Mouse (Mus musculus): Measurements from ENCODE around the gene Zfp174.

The Zfp174 gene

DNA sequence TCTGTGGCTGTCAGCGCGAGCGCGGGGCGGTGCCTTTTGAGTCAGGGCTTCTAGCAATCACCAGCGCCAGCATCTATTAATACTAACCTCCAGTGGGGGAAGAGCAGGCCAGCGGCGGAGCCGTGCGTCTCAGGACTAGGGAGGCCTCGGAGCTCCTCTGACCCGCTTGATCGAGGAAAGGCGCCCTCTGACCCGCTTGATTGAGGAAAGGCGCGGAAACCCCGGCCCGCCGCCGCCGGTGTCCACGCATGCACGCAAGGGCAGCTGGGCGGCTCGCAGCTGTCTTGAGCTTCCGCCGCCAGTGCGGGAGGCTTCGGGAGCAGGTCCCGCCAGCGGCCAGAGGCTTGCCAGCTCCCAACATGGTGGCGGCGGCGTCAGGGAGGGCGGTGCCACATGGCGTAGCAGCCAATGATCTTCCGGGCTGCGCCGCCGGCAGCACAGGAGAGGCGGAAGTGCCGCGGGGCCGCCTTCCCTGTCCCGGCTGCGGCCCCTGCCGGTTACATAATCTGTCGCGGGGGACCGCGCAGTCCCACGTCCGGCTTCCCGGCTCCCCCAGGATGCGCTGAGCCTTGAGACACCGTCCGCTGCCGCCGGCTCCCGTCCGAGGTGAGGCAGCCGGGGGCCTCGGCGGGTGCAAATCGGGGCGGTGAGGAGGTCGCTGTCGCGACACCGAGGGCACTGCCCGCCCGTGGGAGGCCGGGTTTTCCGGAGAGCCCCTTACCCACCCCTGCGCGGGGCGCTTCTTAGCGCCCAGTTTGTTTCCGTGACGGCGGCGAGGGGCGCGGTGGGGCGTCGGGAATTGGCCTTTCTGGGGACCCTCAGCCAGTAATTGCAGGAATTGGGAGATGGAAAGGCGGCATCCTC lies 37.4 kb downstream of the Zfp174 start, which contains the start of the genes Zfp597 and Gm20695:
Zfp597 (minus strand) TSS at position 361 of the 864 bp plus-strand sequence.
Gm20695 (plus strand) TSS at position 448 of the 864 bp plus-strand sequence.
- DNase-seq: peak; percentile 95

DNA sequence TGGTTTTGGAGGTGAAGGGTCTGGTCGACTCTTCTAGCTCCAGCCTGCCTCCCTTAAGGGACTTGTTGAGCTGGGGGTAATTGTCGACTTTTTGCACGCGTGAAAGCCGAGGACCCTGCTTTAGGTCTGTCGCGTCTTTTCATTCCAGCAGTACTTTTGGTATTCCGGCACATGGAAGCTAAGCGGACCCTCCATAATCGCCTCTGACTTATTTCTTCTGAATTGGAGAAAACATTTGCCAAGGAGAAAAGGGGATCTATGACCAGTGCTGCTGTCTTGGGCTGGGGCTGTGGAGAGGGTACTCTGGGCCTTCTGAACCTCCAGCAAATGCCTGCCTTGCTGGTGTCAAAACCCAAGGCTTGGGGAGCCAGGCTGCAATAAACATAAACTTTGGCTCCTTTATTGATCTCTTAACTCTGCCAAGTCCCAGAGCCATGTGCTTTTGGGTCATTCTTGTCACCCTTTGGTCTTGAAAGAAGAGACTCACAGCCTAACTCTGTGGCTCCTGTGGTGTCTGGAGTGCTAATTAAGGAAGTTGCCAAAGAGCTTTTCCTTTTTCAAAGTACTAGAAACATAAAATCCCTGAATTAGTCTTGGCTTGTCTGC lies 38.1 kb downstream of the Zfp174 start:
- no peak for DNase-seq

DNA sequence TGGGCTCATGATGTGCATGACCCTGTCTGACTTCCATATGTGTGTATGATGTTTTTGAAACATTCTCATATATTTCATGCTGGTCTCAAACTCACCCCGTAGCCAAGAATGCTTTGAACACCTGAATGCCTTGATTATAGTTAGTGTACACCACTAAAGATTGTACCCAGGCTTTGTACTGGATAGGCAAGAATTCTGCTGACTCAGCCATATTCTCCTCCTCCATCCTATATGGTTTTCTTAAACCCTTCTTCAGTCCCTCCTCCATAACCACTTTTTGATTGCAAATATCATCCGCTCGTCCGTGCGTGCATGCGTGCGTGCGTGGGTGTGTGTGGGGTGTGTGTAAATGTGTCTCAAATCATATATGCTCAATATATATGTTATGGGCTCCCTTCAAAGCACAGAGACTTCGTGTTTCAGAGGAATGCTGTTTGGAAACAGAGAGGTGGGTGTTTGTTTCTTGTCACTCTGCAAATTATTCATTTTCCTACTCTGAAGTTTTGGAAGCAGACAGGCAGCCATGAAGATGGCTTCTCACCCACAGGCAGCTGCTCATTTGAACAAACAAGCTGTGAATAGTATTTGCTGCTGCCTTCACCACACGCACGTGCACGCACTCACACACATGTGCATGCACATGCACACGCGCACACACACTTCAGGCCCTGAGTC lies 44.7 kb downstream of the Zfp174 start:
- peak; percentile 47 for DNase-seq

DNA sequence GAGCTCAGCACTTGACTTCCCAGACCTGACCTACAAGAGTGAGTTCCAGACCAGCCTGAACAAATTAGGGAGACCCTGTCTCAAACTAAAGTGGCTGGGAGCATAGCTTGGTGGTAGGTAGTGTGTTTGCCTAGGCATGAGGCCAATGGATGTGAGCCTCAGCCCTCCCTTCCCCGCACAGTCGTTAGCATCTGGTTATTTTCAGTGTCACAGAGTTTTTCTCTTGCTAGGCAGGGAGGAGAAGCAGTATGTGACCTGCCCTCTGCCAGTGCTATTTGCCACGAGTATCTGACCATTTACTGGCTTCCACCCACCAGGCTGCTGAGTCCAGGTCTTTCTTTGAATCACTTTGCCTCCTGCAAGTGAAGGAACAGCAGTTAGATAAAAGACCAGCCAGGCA lies 46.7 kb downstream of the Zfp174 start:
- no peak for DNase-seq

DNA sequence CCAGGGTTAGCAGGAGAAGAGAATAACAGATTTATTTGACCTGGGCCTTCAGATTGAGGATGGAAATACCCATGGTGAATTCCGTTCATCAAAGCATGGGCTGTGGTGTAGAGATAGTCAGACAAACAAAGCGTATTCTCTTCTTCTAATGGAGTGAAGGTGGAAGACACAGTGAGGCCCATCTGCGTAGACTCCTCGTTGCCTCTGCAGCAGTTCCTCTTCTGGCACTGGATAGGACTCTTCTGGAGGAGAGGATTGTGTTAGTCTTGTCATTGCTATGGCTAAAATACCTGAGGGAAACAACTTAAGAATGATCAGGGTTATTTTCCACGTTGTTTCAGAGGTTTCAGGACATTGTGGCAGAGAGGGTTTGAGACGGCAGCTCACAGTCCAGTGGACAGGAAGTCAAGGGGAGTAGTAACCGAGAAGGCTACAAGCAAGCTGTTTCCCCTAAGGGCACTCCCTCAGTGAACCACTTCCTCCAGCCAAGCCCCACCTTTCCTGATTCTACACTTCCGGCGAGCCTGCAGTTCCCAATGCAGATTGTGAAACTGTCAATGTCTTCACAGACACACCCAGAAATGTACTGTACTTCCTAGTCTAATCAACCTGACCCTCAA lies 48.2 kb downstream of the Zfp174 start:
- DNase-seq: no peak

DNA sequence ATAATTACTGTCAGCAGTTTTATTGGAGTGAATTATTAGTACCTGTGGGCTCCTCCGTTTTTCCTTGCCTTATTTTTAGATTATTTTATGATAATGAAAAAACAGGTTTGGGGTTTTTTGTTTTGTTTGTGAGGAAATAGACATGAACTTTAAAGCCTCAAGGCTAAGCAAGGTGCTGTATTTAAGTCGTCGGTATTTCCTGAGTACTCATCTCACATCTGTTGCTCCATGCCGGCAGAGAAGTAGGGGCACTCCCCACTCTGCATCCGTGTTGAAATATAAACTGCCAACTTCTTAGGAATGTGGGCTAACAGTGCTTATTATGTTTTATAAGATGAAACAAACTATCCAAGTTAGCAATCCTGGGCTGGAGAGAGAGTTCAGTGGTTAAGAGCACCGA lies 49.0 kb downstream of the Zfp174 start:
- no peak for DNase-seq

DNA sequence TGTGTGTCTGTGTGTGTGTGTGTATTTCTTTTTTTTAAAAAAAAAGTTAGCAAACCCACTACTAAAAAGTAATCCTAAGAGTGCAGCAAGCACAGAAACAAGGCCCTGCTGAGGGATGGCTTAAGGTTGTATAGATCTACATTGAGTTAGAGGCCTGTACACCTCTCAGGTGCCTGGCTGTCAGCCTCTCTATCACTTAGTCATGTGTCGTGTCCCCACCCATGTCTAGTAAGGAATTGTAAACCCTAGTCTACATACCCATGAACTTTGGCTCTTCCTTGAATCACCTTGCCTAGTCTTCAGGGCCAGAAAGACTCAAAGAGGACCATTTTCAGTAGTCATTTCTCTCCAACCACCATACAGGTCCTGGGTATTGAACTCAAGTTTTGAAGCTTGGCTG lies 49.5 kb downstream of the Zfp174 start:
- DNase-seq: no peak

DNA sequence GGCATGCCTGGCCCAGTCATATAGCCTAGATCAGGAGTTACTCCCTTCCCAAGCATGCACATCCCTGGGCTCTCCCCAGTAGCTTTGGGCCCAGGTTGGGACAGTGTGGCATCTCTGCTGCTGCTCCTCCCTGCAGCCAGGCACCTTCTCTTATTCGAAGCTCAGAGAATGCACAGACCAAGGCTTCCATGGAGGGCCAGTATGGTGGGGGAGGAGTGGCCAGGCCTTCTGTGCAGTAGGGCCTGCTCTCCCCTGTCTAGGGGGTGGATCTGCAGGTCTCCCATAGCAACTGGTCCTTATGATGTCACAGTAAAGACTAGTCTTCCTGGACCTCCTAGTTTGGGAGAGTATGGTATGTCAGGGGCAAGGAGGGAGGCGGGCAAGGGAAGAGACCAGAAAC lies 60.4 kb downstream of the Zfp174 start:
- DNase-seq: no peak
